Mouse (Mus musculus) brain, embryonic 14.5 days (tissue): ENCODE data around the gene Cpe.

ENCODE experiments used
- CTCF ChIP-seq: fragments of 200-500 bp; IDR thresholded peaks from 2 replicates; pipeline ENCODE4 v1.5.1; 2012; ENCODE audit warnings: inconsistent platforms, mild to moderate bottlenecking, moderate library complexity, borderline replicate concordance; ENCODE audit not compliant: insufficient read depth, insufficient read length; ENCODE audit errors: extremely low read depth
- POLR2A ChIP-seq: fragments of 200-500 bp; IDR thresholded peaks from 2 replicates; pipeline ENCODE4 v1.6.1; 2012; ENCODE audit warnings: mild to moderate bottlenecking, inconsistent platforms, borderline replicate concordance; ENCODE audit not compliant: poor library complexity, insufficient read depth, insufficient read length, severe bottlenecking; ENCODE audit errors: extremely low read depth

- peak; percentile 49; the same call in 1 of the 2 replicates for TF ChIP-seq CTCF
- TF ChIP-seq POLR2A, result no peak
Observed at GRCm38 (mm10) chr8:64548054-64548850, 144.6 kb downstream of the Cpe start.
